Mouse (Mus musculus) spleen, adult 12 weeks (tissue): ENCODE results near the gene Gm6309.
A peak's percentile ranks its signal among the peaks of the same experiment; 100 is the strongest.
"Not testable (repeated sequence)": the region's sequence is repeated elsewhere in the genome, so short reads cannot be mapped to it uniquely, and the experiment has no call there.

Experiments used
- DNase-seq: peaks from one replicate; pipeline ENCODE4 v3.0.0; 2022; ENCODE audit warnings: low spot score

The Gm6309 gene

DNA sequence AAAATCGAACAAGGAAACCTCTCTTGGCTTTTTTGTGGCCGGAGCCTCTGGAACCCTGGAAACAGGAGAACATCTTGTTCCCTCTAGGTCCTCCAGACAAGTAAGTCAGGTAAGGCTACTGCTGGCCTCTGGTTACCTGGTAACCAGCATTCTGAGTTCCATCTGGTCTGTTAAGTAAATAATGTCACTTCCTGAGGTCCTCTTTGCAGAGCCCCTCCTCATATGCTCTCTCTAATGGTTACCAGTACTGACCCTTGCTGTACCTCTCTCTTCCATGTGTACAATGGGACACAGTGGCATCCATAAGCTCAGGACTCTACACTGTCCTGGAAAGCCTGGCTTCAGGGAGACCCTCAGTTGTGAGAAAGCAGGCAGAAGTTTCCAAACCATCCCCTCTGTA is at the start of gene Gm6309:
TSS of gene Gm6309 (minus strand) at position 101 of the 400 bp plus-strand sequence.
- not testable (repeated sequence) for DNase-seq

DNA sequence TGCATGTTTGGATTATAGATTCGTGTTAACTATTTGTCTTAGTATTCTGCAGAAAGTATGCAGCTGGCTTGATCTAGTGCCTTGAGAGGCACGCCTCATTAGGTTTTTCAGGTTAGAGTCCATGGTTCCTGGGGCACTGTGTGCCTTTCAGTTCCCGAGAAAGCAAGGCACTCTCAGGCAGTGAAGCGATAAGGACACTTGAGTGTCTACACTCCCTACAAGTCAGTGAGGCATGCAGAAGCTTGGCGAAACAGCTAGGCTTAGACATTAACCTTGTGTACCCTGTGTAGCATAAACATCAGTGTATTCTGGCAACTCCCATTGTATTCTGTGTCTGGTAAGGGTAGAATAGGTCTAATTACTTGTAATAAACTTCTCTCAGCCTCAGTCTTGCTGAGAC is 35.0 kb upstream of the Gm6309 start:
- DNase-seq, result no peak

DNA sequence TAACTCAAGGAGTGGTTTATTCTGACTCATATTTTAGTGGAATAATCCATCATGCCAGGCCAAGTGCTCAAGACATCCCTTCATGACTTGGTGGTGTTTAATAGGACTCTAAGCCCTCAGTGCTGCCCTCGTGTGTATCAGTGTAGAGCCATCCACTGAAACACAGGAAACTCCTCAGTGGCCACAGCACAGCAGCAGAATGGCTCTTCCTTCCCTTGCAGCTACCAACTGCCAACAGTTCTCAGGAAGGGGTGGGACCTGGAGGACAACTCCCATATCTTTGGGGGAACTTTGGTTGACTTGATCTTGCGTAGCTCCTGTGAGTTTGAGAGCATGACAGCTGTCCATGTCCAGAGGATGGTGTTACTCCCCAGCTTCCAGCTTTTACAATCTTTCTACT is 33.4 kb upstream of the Gm6309 start:
- DNase-seq, result no peak

DNA sequence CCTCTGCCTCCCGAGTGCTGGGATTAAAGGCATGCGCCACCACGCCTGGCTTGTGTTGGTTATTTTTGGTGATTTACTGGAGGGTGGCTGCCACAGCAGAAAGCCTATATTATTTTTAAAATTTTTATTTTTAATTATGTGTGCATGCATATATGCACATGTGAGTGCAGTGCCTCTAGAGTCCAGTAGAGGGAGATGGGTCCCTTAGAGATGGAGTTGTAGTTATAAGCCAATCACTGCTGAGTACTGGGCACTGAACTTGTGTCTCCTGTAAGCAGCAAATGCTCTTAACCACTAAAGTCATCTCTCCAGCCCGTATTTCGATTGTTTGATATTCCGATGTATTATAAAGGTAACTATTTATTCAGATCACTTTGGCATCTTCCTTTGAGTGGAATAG is 30.1 kb upstream of the Gm6309 start:
- no peak for DNase-seq

DNA sequence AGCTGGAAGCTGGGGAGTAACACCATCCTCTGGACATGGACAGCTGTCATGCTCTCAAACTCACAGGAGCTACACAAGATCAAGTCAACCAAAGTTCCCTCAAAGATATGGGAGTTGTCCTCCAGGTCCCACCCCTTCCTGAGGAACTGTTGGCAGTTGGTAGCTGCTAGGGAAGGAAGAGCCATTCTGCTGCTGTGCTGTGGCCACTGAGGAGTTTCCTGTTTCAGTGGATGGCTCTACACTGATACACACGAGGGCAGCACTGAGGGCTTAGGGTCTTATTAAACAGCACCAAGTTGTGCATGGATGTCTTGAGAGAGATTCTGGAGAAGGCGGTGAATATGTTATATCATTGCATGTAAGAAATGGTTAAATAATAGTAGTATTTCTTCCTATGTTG is 29.0 kb upstream of the Gm6309 start:
- no peak for DNase-seq

DNA sequence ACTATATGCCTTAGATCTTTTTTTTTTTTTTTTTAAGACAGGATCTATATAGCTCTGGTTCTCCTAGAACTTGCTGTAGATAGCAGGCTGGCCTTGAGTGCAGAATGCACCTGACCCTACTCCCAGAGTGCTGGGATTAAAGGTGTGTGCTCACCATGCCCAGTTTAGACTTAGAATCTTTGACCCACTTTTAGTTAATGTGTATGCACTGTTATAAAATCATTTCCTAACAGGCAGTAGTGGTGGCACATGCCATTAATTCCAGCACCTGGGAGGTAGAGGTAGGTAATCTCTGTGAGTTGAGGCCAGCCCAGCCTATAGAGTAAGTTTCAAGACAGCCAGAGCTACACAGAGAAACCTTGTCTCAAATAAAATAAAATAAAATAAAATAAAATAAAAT is 28.6 kb upstream of the Gm6309 start:
- DNase-seq, result no peak

DNA sequence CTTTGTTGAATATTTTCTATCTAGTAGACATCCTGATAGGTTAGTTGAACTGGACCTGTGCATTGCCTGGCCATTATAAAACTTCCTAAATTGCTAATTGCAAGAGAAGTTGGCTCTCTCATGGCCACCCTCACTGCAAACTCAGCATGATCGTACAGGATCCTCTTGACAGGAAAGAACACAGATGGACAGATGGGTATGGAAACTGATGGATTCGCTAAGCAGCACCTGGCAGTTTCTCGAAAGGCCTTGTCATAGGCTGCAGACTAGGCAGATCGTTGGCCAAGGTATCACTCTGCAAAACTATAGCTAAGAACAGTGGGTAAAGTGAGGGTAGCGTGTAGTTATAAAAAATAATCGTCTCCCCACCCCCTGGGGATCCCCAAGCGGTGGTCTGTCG is 22.8 kb upstream of the Gm6309 start:
- DNase-seq, result no peak

DNA sequence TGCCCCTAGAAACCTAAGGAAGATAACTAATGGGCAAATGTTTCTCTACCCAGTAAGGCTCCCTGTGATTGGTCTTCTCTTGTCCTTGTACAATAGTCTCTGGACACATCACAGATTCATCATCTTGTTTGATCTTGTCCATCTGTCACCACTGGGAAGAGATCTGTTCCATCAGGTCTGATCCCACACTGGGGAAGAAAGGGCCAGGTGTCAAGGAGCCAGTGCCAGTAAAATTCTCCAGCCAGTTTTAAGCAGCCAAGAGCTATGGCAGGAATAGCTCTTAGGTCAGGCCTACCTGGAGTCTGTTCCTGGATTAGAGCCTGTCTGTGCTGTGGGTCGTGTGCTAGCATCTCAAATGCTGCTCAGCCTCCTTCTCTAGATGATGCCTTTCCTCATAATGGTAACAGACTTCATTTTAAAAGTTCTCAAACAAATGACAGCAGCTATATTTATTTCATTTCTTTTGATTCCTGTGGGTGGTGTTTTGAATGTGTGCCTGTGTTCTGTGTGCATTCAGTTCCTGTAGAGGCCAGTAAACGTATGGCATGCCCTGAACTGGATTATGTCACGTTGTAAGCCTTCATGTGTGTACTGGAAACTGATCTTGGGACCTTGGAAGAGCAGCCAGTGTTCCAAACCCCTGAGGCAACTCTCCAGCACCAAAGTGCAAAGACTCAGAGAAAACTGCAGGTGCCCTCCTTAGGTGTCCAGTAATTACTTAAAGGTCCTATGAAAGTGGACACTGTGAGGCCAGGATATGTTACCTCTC is 20.2 kb upstream of the Gm6309 start:
- DNase-seq, result no peak

DNA sequence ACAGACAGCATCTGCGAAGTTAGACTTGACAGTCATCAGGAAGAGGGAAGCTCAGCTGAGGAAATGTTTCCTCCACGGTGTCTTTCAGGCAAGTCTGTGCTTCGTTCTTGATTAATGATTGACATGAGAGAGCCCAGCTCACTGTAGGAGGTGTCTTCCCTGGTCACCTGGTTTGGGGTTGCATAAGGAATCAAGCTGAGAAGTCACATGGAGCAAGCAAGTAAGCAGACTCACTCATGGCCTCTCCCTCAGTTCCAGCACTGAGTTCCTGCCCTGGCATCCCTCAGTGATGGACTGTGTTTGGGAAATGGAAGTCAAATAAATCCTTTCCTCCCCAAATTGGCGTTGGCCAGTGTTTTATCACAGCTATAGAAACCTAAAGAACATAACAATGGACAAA is 19.6 kb upstream of the Gm6309 start:
- DNase-seq, result no peak

DNA sequence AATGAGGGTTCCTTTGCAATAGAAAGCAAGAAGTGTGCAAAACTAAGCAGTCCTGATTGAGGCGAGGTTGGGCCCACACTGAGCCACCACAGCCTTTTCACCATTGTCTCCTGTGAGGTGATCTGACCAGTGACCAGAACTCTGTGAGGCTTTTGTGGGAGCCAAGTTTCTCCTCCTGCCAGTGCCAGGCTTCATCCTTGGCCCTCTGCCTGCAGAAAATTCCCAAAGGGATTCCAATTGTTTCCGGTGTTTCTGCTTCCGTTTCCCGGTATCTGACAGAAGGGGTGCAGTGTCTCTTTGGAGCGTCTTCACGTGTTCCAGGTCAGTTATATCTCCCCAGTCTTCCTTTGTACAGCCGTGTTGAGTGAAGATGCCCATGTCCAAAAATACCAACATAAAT is 18.2 kb upstream of the Gm6309 start:
- DNase-seq, result no peak

DNA sequence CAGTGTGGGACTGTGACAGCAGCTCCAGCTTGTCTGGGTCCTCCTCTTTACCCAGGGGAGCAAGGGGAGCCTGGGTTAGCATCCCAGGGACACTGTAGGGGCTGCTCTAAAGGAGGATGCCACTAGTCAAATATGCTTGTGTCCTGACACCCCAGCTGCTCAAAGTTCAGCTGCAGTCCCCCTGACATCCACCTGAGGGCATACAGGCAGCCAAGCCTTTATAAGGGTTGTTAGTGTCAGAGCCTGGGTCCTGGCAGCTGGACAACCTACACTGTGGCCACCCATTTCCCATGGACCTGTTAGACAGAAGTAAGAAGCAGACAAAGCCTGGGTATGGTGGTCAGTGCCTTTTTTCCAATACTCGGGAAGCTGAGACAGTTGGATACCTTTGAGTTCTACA is 17.6 kb upstream of the Gm6309 start:
- no peak for DNase-seq

DNA sequence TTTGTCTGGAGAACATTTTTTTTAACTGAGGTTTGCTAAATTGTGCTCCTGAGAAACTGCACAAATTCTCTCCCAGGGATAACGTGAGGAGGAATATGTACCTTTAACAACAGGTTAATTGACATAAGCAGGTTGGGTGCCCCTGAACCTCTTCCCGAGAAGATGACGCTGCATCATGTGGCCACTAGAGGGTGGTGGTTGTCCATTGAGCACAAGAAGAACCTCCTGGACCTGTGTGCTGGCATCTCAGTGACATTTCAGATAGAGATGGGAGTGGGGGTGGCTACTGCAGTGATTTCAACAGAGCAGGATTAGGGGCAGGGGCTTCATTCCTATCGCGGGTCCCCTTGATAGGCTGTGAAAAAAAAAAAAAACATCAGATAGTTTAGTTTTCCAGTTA is 16.9 kb upstream of the Gm6309 start:
- DNase-seq, result peak; percentile 19

DNA sequence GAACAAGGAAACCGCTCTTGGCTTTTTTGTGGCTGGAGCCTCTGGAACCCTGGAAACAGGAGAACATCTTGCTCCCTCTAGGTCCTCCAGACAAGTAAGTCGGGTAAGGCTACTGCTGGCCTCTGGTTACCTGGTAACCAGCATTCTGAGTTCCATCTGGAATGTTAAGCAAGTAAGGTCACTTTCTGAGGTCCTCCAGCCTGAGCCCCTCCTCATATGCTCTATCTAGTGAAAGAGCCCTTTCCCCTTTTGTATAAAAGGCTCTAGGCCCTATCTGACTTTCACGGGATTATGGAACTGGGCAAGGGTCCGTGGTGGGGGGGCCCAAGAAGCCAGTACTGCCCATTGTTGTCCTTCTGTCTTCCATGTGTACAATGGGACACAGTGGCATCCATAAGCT is 14.7 kb upstream of the Gm6309 start, which contains the start of gene 1700001J03Rik:
TSS of gene 1700001J03Rik (minus strand) at position 101 of the 400 bp plus-strand sequence.
- DNase-seq, result not testable (repeated sequence)

DNA sequence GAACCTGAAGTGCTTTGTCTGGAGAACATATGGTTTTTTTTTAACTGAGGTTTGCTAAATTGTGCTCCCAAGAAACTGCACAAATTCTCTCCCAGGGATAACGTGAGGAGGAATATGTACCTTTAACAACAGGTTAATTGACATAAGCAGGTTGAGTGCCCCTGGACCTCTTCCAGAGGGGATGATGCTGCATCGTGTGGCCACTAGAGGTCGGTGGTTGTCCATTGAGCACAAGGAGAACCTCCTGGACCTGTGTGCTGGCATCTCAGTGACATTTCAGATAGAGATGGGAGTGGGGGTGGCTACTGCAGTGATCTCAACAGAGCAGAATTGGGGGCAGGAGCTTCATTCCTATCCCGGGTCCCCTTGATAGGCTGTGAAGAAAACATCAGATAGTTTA is 2.2 kb upstream of the Gm6309 start:
- DNase-seq, result not testable (repeated sequence)

DNA sequence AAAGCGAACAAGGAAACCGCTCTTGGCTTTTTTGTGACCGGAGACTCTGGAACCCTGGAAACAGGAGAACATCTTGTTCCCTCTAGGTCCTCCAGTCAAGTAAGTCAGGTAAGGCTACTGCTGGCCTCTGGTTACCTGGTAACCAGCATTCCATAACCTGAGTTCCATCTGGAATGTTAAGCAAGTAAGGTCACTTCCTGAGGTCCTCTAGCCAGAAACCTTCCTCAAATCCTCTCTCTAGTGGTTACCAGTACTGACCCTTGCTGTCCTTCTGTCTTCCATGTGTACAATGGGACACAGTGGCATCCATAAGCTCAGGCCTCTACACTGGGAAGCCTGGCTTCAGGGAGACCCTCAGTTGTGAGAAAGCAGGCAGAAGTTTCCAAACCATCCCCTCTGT is 10.1 kb downstream of the Gm6309 start, which contains the start of gene Gm5565:
TSS of gene Gm5565 (minus strand) at position 101 of the 400 bp plus-strand sequence.
- not testable (repeated sequence) for DNase-seq

DNA sequence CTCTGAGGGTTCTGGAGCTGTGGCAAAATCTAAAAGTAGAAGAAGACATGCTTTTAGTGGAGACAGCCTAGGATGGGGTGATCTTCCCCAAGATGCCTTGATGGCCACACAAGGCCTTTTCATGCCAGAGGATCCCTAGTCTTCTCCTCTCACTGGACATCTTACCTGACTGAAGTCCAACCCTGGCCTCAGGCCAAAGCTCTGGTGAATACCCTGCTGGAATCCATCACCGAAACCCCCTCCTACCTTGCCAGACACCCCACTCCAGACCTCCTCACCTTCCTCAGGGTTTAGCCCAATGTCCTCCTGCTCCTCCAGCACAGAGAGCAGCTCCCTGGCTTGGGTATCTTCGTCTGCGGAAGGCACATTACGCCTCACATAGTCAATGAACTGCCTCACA is 12.2 kb downstream of the Gm6309 start:
- not testable (repeated sequence) for DNase-seq

DNA sequence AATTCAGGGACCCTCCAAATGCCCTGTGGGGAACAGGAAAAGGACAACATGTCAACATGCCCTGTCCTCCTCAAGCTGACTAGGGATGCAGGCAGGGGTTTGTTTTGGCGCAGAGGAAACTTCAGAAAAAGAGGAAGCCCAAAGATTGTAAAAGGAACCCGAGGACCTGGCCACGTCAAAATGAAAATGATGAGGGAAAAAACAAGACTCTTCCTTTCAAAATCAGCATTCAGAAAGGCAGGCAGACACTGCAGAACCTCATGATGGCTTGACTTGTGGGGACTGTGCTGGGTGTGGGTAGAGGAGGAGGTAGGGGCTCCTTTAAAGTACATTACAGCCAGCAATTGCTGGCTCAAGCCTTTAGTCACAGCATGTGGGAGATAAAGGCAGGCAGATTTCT is 20.1 kb downstream of the Gm6309 start:
- no peak for DNase-seq

DNA sequence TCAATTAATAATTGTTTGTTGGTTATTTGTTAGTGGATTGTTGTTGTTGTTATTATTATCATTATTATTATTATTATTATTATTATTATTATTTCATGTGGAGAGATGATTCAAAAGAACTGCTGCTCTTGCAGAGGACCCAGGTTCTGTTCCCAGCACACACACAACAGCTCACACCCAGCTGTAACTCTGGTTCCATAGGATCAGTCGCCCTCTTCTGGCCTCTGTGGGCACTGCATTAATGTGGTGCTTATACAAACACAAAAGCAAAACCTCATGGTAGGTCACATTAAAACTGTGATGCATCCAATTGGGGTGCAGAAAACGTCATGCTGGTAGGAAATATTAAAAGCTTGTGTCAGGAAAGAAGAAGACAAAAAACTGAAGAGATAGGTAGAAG is 22.6 kb downstream of the Gm6309 start:
- DNase-seq, result no peak
